Mouse (Mus musculus) intestine, embryonic 16.5 days (tissue): ENCODE measurements at regions not wholly inside any gene's neighbourhood (a gene's known extent, or its start where the extent isn't known, plus 50 kb on each side); places are given as distances from the start of the nearest gene placed in this dataset.
"Not testable (repeated sequence)": the region's sequence is repeated elsewhere in the genome, so short reads cannot be mapped to it uniquely, and the experiment has no call there.

Source experiments
- ATAC-seq: fragments of 200-750 bp; cut with Nextera tagmentation; 2 replicates; pipeline ENCODE4 v1.8.0; 2017; ENCODE audit warnings: moderate TSS enrichment, moderate library complexity
- H3K27ac ChIP-seq: fragments of 300-500 bp; sonication (generic); 2 replicates; pipeline ENCODE4 v1.5.1; 2014; ENCODE audit warnings: mild to moderate bottlenecking, low read length
- H3K27me3 ChIP-seq: fragments of 300-500 bp; sonication (generic); replicated peaks from 2 replicates; pipeline ENCODE4 v1.6.1; 2014; ENCODE audit warnings: low read length, control low read depth, mixed read lengths; ENCODE audit not compliant: control insufficient read depth, insufficient read depth
- H3K36me3 ChIP-seq: fragments of 300-500 bp; sonication (generic); 2 replicates; pipeline ENCODE4 v1.6.1; 2014; ENCODE audit warnings: low read length, control low read depth; ENCODE audit not compliant: control insufficient read depth, insufficient read depth
- H3K4me1 ChIP-seq: fragments of 300-500 bp; sonication (generic); 2 replicates; pipeline ENCODE4 v1.6.1; 2014; ENCODE audit warnings: low read length, control low read depth, mixed read lengths; ENCODE audit not compliant: control insufficient read depth, insufficient read depth
- H3K4me2 ChIP-seq: fragments of 300-500 bp; sonication (generic); 2 replicates; pipeline ENCODE4 v1.6.1; 2014; ENCODE audit warnings: low read depth, low read length, control low read depth
- H3K4me3 ChIP-seq: fragments of 300-500 bp; sonication (generic); 2 replicates; pipeline ENCODE4 v1.5.1; 2014; ENCODE audit warnings: mild to moderate bottlenecking, low read length
- H3K9ac ChIP-seq: fragments of 300-500 bp; sonication (generic); 2 replicates; pipeline ENCODE4 v1.6.1; 2014; ENCODE audit warnings: low read depth, low read length
- H3K9me3 ChIP-seq: fragments of 300-500 bp; sonication (generic); 2 replicates; pipeline ENCODE4 v1.6.1; 2016; ENCODE audit warnings: low read length, control low read depth; ENCODE audit not compliant: control insufficient read depth
- WGBS: fragments of 180-500 bp; shearing (Covaris S2); extraction: QIAGEN DNeasy Blood & Tissue Kit; methylation state at CpG from one replicate; pipeline ENCODE4 v1.1.7; 2014; 5-methylcytosine and 5-hydroxymethylcytosine counted together

GRCm38 (mm10) chr1:164517362-164517761 is 59.2 kb upstream of the Atp1b1 start:
- H3K4me1 ChIP-seq, H3K27ac ChIP-seq, H3K4me3 ChIP-seq, H3K9ac ChIP-seq, H3K9me3 ChIP-seq, H3K27me3 ChIP-seq, H3K36me3 ChIP-seq, H3K4me2 ChIP-seq: not testable (repeated sequence)
- WGBS: 87% methylated on average over 2 of the region's 2 CpGs
- peak; percentile 74 for ATAC-seq

GRCm38 (mm10) chr1:164511628-164512385 is 53.7 kb upstream of the Atp1b1 start:
- H3K4me2 ChIP-seq: no peak overlapping the region
- H3K27ac ChIP-seq: no peak overlapping the region
- 84% methylated on average over 7 of the region's 7 CpGs for WGBS
- ATAC-seq: no peak
- H3K9me3 ChIP-seq: no peaks in the 10 kb centered on the region
- H3K27me3 ChIP-seq: no peaks in the 10 kb centered on the region
- H3K4me1 ChIP-seq: no peaks in the 10 kb centered on the region
- H3K36me3 ChIP-seq: no peaks in the 10 kb centered on the region
- H3K4me3 ChIP-seq: no peak overlapping the region
- no peak overlapping the region for H3K9ac ChIP-seq

- Histone ChIP-seq H3K27ac (no peak overlapping the region), H3K9ac (no peak overlapping the region), H3K4me1 (no peaks in the 10 kb centered on the region), H3K4me3 (no peak overlapping the region), H3K27me3 (no peaks in the 10 kb centered on the region), H3K4me2 (no peak overlapping the region), H3K36me3 (no peaks in the 10 kb centered on the region), H3K9me3 (no peaks in the 10 kb centered on the region)
- WGBS: 27% methylated on average over 1 of the region's 1 CpGs
- no peak for ATAC-seq
These were observed 51.1 kb upstream of the Atp1b1 start for GRCm38 (mm10) chr1:164509226-164509625.

GRCm38 (mm10) chr1:164508556-164508955 is 50.4 kb upstream of the Atp1b1 start:
- Histone ChIP-seq H3K9ac (no peak overlapping the region), H3K27ac (no peak overlapping the region), H3K36me3 (no peaks in the 10 kb centered on the region), H3K27me3 (no peaks in the 10 kb centered on the region), H3K4me1 (no peaks in the 10 kb centered on the region), H3K4me2 (no peak overlapping the region), H3K4me3 (no peak overlapping the region), H3K9me3 (no peaks in the 10 kb centered on the region)
- no peak for ATAC-seq
- 65% methylated on average over 8 of the region's 8 CpGs for WGBS

- Histone ChIP-seq H3K27me3 (no peaks in the 10 kb centered on the region), H3K4me1 (no peaks in the 10 kb centered on the region), H3K36me3 (no peaks in the 10 kb centered on the region), H3K4me3 (no peak overlapping the region), H3K27ac (no peak overlapping the region), H3K9me3 (no peaks in the 10 kb centered on the region), H3K4me2 (no peak overlapping the region), H3K9ac (no peak overlapping the region)
- WGBS: 68% methylated on average over 5 of the region's 5 CpGs
- no peak for ATAC-seq
These were observed 50.0 kb upstream of the Atp1b1 start for GRCm38 (mm10) chr1:164508106-164508505.
